Mouse (Mus musculus): ENCODE data around the gene Trpv4. TPM values are rescaled to one million over a fixed set of nuclear protein-coding genes. Genes with fewer than 3 reads are reported as not detected.
A peak's percentile ranks its signal among the peaks of the same experiment; 100 is the strongest.

The Trpv4 gene
- polyA plus RNA-seq, 1 experiment from 2014 or later: 18.6 TPM

GRCm38 (mm10) chr5:114584293-114585104 lies 73.7 kb downstream of the Trpv4 start:
- H3K4me3 ChIP-seq (ENCODE audit: low read length): no peak overlapping the region
- no peak for ATAC-seq (ENCODE audit: low FRiP score, low TSS enrichment)
- no peaks in the 10 kb centered on the region for H3K9me3 ChIP-seq (ENCODE audit: control insufficient read depth, low read length)
- WGBS: 55% methylated on average over 14 of the region's 14 CpGs
- no peak overlapping the region; the same call in 1 of the 2 replicates for H3K9ac ChIP-seq (ENCODE audit: low read depth, low read length)
- peaks cover 71% of the 10 kb centered on the region for H3K4me1 ChIP-seq (ENCODE audit: control insufficient read depth, insufficient read depth, low read length)
- no peak overlapping the region for H3K27ac ChIP-seq (ENCODE audit: low read depth, low read length)
- H3K27me3 ChIP-seq (ENCODE audit: control insufficient read depth, insufficient read depth, low read length): no peaks in the 10 kb centered on the region
- H3K36me3 ChIP-seq (ENCODE audit: control insufficient read depth, insufficient read depth, low read length): no peaks in the 10 kb centered on the region
- no peak overlapping the region for H3K4me2 ChIP-seq (replicated peaks; ENCODE audit: low read depth, low read length)

DNA sequence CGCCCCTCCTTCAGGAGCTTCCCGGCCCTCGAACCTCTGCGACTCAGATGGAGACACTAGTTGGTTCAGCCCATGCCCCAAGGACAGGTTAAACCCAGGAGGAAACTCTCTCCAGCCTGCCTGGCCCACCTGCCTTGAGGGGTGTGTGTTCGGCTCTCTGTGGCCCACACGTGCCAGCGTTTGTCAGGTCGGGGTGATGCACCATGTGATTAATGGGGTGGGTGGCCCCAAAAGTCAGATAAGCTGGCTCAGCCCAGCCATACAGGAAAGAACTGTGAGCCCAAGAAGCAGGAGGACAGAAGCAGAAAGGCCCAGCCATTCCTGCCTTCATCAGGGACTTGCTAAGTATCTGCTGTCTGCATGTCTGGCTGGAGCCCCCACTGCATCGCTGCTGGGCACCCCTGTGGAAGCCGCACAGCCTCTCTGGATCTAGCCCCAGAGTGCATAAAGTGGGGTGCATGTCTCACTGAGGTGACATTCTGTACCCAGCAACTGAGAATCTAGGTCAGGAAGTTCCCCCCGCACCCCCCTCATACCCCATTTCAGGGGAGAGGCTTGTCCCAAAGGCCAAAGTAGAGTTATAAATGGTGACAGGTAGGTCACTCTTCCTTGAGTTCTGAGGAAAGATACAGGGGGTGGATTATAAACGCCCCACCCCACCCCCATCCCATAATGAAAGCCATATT lies 74.6 kb downstream of the Trpv4 start:
- no peak overlapping the region for H3K4me3 ChIP-seq (ENCODE audit: low read length)
- no peaks in the 10 kb centered on the region for H3K36me3 ChIP-seq (ENCODE audit: control insufficient read depth, insufficient read depth, low read length)
- H3K4me1 ChIP-seq (ENCODE audit: control insufficient read depth, insufficient read depth, low read length): peaks cover 62% of the 10 kb centered on the region
- 73% methylated on average over 12 of the region's 12 CpGs for WGBS
- no peak overlapping the region for H3K4me2 ChIP-seq (replicated peaks; ENCODE audit: low read depth, low read length)
- no peak overlapping the region for H3K9ac ChIP-seq (ENCODE audit: low read depth, low read length)
- no peaks in the 10 kb centered on the region for H3K27me3 ChIP-seq (ENCODE audit: control insufficient read depth, insufficient read depth, low read length)
- no peaks in the 10 kb centered on the region for H3K9me3 ChIP-seq (ENCODE audit: control insufficient read depth, low read length)
- no peak overlapping the region for H3K27ac ChIP-seq (ENCODE audit: low read depth, low read length)
- ATAC-seq (ENCODE audit: low FRiP score, low TSS enrichment): no peak

GRCm38 (mm10) chr5:114583046-114583445 lies 75.2 kb downstream of the Trpv4 start:
- Histone ChIP-seq H3K27ac (ENCODE audit: low read depth, low read length) (no peak overlapping the region), H3K36me3 (ENCODE audit: control insufficient read depth, insufficient read depth, low read length) (no peaks in the 10 kb centered on the region), H3K9me3 (ENCODE audit: control insufficient read depth, low read length) (no peaks in the 10 kb centered on the region), H3K4me3 (ENCODE audit: low read length) (no peak overlapping the region), H3K4me2 (replicated peaks; ENCODE audit: low read depth, low read length) (no peak overlapping the region), H3K27me3 (ENCODE audit: control insufficient read depth, insufficient read depth, low read length) (no peaks in the 10 kb centered on the region), H3K9ac (ENCODE audit: low read depth, low read length) (no peak overlapping the region), H3K4me1 (ENCODE audit: control insufficient read depth, insufficient read depth, low read length) (peaks cover 56% of the 10 kb centered on the region)
- WGBS: 73% methylated on average over 3 of the region's 3 CpGs
- no peak for ATAC-seq (ENCODE audit: low FRiP score, low TSS enrichment)

DNA sequence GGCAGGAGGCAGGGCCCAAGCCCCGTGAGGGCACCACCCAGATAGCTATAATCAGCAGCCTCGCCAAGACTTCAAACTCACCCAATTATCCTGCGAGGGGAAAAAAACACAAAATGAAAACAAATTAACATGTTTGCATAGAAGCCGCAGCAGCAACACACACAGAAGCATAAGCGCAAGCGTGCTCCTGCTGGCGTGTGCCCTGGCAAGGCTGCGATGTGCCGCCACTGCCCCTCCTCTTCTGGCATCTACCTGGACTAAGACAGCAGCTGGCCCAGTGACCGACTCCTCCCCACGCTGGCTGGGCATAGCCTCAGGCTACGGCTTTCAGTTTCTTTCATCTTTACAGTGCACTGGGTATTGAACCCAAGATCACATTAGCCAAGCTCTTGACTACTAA lies 76.7 kb downstream of the Trpv4 start:
- no peaks in the 10 kb centered on the region for H3K27me3 ChIP-seq (ENCODE audit: control insufficient read depth, insufficient read depth, low read length)
- H3K36me3 ChIP-seq (ENCODE audit: control insufficient read depth, insufficient read depth, low read length): no peaks in the 10 kb centered on the region
- no peak for ATAC-seq (ENCODE audit: low FRiP score, low TSS enrichment)
- 84% methylated on average over 12 of the region's 12 CpGs for WGBS
- H3K4me2 ChIP-seq (replicated peaks; ENCODE audit: low read depth, low read length): no peak overlapping the region
- H3K4me3 ChIP-seq (ENCODE audit: low read length): no peak overlapping the region
- no peak overlapping the region for H3K27ac ChIP-seq (ENCODE audit: low read depth, low read length)
- H3K4me1 ChIP-seq (ENCODE audit: control insufficient read depth, insufficient read depth, low read length): peaks cover 42% of the 10 kb centered on the region
- no peaks in the 10 kb centered on the region for H3K9me3 ChIP-seq (ENCODE audit: control insufficient read depth, low read length)
- H3K9ac ChIP-seq (ENCODE audit: low read depth, low read length): 0 out of 2 replicates have a peak overlapping the region, but pooled peaks have one; percentile 2

DNA sequence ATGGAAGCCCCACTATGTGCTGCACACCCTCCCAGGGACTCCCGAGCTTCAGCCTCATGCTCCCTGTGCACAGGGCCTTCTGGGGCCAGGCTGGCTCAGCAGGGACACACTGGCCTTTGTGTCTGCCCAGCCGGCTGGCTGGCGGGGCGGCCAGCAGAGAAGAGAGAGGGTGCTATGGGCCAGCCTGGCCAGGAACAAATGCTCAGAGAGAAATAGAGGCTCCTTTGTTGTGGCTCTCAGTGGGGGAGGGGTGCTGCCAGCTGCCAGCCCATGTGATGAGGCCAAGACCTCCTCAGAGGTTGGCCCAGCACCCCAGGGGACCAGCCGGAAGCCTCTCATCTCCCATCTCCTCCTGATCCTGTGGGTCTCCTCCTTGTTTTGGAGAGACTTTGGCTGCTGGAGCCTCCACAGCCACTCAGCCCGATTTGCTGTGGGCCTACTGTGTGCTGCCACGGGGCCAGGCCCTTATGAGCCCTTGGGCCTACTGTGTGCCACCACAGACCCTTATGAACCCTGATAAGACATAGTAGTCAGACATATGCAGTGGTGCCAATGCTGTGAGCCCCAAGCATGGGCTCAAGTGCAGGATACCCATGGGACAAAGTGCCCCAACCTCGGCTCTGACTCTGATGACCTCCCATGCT lies 78.4 kb downstream of the Trpv4 start:
- Histone ChIP-seq H3K4me1 (ENCODE audit: control insufficient read depth, insufficient read depth, low read length) (peaks cover 36% of the 10 kb centered on the region), H3K36me3 (ENCODE audit: control insufficient read depth, insufficient read depth, low read length) (no peaks in the 10 kb centered on the region), H3K9ac (ENCODE audit: low read depth, low read length) (no peak overlapping the region), H3K4me2 (replicated peaks; ENCODE audit: low read depth, low read length) (no peak overlapping the region), H3K27ac (ENCODE audit: low read depth, low read length) (no peak overlapping the region), H3K9me3 (ENCODE audit: control insufficient read depth, low read length) (no peaks in the 10 kb centered on the region), H3K27me3 (ENCODE audit: control insufficient read depth, insufficient read depth, low read length) (no peaks in the 10 kb centered on the region), H3K4me3 (ENCODE audit: low read length) (no peak overlapping the region)
- 65% methylated on average over 7 of the region's 8 CpGs for WGBS
- ATAC-seq (ENCODE audit: low FRiP score, low TSS enrichment): no peak

GRCm38 (mm10) chr5:114578361-114578760 lies 79.9 kb downstream of the Trpv4 start:
- Histone ChIP-seq H3K27ac (ENCODE audit: low read depth, low read length) (no peak overlapping the region), H3K4me2 (replicated peaks; ENCODE audit: low read depth, low read length) (no peak overlapping the region), H3K9ac (ENCODE audit: low read depth, low read length) (no peak overlapping the region), H3K4me3 (ENCODE audit: low read length) (no peak overlapping the region), H3K4me1 (ENCODE audit: control insufficient read depth, insufficient read depth, low read length) (peaks cover 35% of the 10 kb centered on the region), H3K9me3 (ENCODE audit: control insufficient read depth, low read length) (no peaks in the 10 kb centered on the region), H3K27me3 (ENCODE audit: control insufficient read depth, insufficient read depth, low read length) (no peaks in the 10 kb centered on the region), H3K36me3 (ENCODE audit: control insufficient read depth, insufficient read depth, low read length) (no peaks in the 10 kb centered on the region)
- 60% methylated on average over 20 of the region's 20 CpGs for WGBS
- no peak for ATAC-seq (ENCODE audit: low FRiP score, low TSS enrichment)

DNA sequence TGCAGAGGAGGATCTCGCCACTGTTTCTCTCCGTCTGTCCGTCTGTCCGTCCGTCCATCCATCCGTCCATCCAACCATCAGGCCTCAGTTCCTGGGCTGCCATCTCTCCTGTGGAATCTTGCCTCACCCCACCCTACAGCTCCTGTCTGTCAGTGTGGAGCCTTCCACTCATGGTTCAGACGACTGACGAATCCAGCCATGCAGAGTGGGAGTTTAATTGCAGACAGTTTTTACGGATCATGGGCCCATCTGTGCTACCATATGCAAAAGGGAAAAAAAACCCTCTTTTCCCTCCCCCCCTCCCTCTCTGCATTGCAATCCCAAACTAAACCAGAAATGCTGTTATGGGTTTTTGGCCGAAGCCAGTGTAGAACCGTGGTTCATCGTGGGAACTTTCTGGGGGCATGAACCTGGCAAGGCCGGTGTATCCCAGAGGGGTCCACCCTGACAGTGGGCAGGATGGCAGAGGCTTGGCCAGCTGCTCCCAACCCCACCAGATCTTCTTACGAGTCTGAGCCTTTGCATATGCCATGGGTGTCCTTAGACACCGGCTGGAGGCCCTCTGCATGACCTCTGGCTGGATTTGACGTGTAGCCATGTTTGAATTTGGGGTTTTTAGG lies 82.1 kb downstream of the Trpv4 start:
- H3K4me3 ChIP-seq (ENCODE audit: low read length): no peak overlapping the region
- no peak overlapping the region for H3K9ac ChIP-seq (ENCODE audit: low read depth, low read length)
- no peak overlapping the region for H3K4me2 ChIP-seq (replicated peaks; ENCODE audit: low read depth, low read length)
- H3K36me3 ChIP-seq (ENCODE audit: control insufficient read depth, insufficient read depth, low read length): no peaks in the 10 kb centered on the region
- no peak for ATAC-seq (ENCODE audit: low FRiP score, low TSS enrichment)
- no peaks in the 10 kb centered on the region; the same call in 1 of the 2 replicates for H3K27me3 ChIP-seq (ENCODE audit: control insufficient read depth, insufficient read depth, low read length)
- 84% methylated on average over 16 of the region's 16 CpGs for WGBS
- no peak overlapping the region for H3K27ac ChIP-seq (ENCODE audit: low read depth, low read length)
- peaks cover 39% of the 10 kb centered on the region for H3K4me1 ChIP-seq (ENCODE audit: control insufficient read depth, insufficient read depth, low read length)
- H3K9me3 ChIP-seq (ENCODE audit: control insufficient read depth, low read length): no peaks in the 10 kb centered on the region

GRCm38 (mm10) chr5:114575530-114575929 lies 82.7 kb downstream of the Trpv4 start:
- no peak overlapping the region for H3K4me2 ChIP-seq (replicated peaks; ENCODE audit: low read depth, low read length)
- 75% methylated on average over 7 of the region's 7 CpGs for WGBS
- H3K9ac ChIP-seq (ENCODE audit: low read depth, low read length): no peak overlapping the region
- H3K27me3 ChIP-seq (ENCODE audit: control insufficient read depth, insufficient read depth, low read length): no peaks in the 10 kb centered on the region; the same call in 1 of the 2 replicates
- no peaks in the 10 kb centered on the region for H3K9me3 ChIP-seq (ENCODE audit: control insufficient read depth, low read length)
- no peak overlapping the region for H3K4me3 ChIP-seq (ENCODE audit: low read length)
- no peak for ATAC-seq (ENCODE audit: low FRiP score, low TSS enrichment)
- no peaks in the 10 kb centered on the region for H3K36me3 ChIP-seq (ENCODE audit: control insufficient read depth, insufficient read depth, low read length)
- peaks cover 45% of the 10 kb centered on the region for H3K4me1 ChIP-seq (ENCODE audit: control insufficient read depth, insufficient read depth, low read length)
- no peak overlapping the region for H3K27ac ChIP-seq (ENCODE audit: low read depth, low read length)

All from kidney, embryonic 14.5 days (tissue).